Mouse (Mus musculus): Measurements from ENCODE around the gene Uimc1.

GRCm38 (mm10) chr13:55014451-55014850 is 85.6 kb downstream of the Uimc1 start:
- TF ChIP-seq POLR2A (IDR thresholded peaks at IDR 0.05; ENCODE audit: borderline replicate concordance, control insufficient read depth, low read depth, low read length): no peak
- no peak for TF ChIP-seq CTCF (IDR thresholded peaks at IDR 0.05; ENCODE audit: control insufficient read depth, insufficient read depth, low read length)
